Mouse (Mus musculus): ENCODE data around the gene Cnr2.

DNA sequence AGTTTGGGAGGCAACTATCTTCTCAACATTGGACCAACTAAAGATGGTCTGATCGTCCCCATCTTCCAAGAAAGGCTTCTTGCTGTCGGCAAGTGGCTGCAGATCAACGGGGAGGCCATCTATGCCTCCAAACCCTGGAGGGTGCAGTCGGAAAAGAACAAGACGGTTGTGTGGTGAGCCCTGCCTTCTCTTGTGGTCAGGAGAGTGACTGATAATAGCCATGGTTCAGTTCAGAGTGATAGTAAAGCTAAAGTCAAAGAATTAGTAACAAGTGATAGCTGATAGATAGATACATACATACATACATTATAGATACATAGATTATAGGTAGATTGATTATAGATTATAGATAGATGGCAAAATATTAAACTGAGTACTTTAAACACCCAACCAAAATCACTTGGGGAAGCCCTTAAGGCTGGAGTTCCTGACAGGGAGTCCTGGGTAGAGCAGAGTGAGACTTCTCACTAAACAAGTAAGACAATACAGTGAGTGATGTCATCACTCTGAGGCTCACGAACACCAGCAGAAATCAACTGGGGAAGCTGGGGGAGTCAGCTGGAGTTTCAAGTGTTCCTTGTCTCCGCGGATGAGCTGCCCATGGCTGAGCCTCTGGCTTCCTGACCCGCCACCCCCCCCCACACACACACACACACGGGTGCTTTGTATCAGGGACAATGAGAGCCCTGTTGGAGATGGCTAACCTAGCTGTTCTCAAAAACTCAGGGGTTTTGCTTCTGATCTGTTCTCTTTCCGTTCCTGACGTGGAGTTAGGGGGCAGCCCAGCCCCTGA lies 39.7 kb downstream of the Cnr2 start:
- TF ChIP-seq CTCF (conservative IDR thresholded peaks at IDR 0.05; ENCODE audit: low read length) (no peak), POU5F1 (IDR thresholded peaks at IDR 0.05; ENCODE audit: borderline replicate concordance, low read length) (no peak), NANOG (IDR thresholded peaks at IDR 0.05; ENCODE audit: borderline replicate concordance, low read length) (no peak)

All from E14TG2a.4 (cell line).